Mouse (Mus musculus) limb, embryonic 14.5 days (tissue): ENCODE data around the gene Olfr299. TPM values are rescaled to one million over a fixed set of nuclear protein-coding genes. Genes with fewer than 3 reads are reported as not detected.

Source experiments
- ATAC-seq: fragments of 200-750 bp; cut with Nextera tagmentation; 2 replicates; pipeline ENCODE4 v1.8.0; 2017; ENCODE audit warnings: low read depth, moderate number of reproducible peaks, moderate TSS enrichment; ENCODE audit not compliant: low FRiP score
- DNase-seq: peaks from one replicate; pipeline ENCODE4 v3.0.0-alpha.2; 2015; ENCODE audit warnings: low spot score
- H3K27ac ChIP-seq: fragments of 300-500 bp; sonication (generic); replicated peaks from 2 replicates; pipeline ENCODE4 v1.5.1; 2014; ENCODE audit warnings: low read depth, mild to moderate bottlenecking, low read length, moderate library complexity, mixed read lengths
- H3K27me3 ChIP-seq: fragments of 300-500 bp; sonication (generic); 2 replicates; pipeline ENCODE4 v1.6.1; 2014; ENCODE audit warnings: low read length, mixed read lengths; ENCODE audit not compliant: control insufficient read depth, insufficient read depth
- H3K36me3 ChIP-seq: fragments of 300-500 bp; sonication (generic); 2 replicates; pipeline ENCODE4 v1.6.1; 2014; ENCODE audit warnings: mild to moderate bottlenecking, low read length, moderate library complexity, mixed read lengths; ENCODE audit not compliant: control insufficient read depth, insufficient read depth
- H3K4me1 ChIP-seq: fragments of 300-500 bp; sonication (generic); 2 replicates; pipeline ENCODE4 v1.6.1; 2014; ENCODE audit warnings: antibody characterized with exemption, low read length, mixed read lengths; ENCODE audit not compliant: control insufficient read depth, insufficient read depth
- H3K4me2 ChIP-seq: fragments of 300-500 bp; sonication (generic); replicated peaks from 2 replicates; pipeline ENCODE4 v1.6.1; 2014; ENCODE audit warnings: low read depth, mild to moderate bottlenecking, low read length, moderate library complexity; ENCODE audit not compliant: severe bottlenecking
- H3K4me3 ChIP-seq: fragments of 300-500 bp; sonication (generic); replicated peaks from 2 replicates; pipeline ENCODE4 v1.5.1; 2014; ENCODE audit warnings: low read length
- H3K9ac ChIP-seq: fragments of 300-500 bp; sonication (generic); 2 replicates; pipeline ENCODE4 v1.6.1; 2014; ENCODE audit warnings: mild to moderate bottlenecking, low read depth, low read length, moderate library complexity; ENCODE audit not compliant: severe bottlenecking
- H3K9me3 ChIP-seq: fragments of 300-500 bp; sonication (generic); 2 replicates; pipeline ENCODE4 v1.6.1; 2016; ENCODE audit warnings: low read length; ENCODE audit not compliant: control insufficient read depth
- POLR2A ChIP-seq: fragments of 200-500 bp; IDR thresholded peaks from 2 replicates; pipeline ENCODE4 v1.8.0; 2012; ENCODE audit warnings: inconsistent platforms, mild to moderate bottlenecking, moderate library complexity, borderline replicate concordance; ENCODE audit not compliant: insufficient read depth, insufficient read length; ENCODE audit errors: extremely low read depth
- WGBS: fragments of 180-500 bp; shearing (Covaris S2); extraction: QIAGEN DNeasy Blood & Tissue Kit; methylation state at CpG from one replicate; pipeline ENCODE4 v1.1.7; 2014; 5-methylcytosine and 5-hydroxymethylcytosine counted together
- polyA plus RNA-seq, 2 experiments: library from polyadenylated mRNA; depleted of rRNA in 1 of 2; stranded (reverse) in 1 of 2; unstranded in 1 of 2; fragments of >200 nt; fragmentation: Nextera tagmentation in 1 of 2; extraction: Ambion mirVana in 1 of 2; gene quantifications; 2 replicates each; pipeline versions ENCODE4 v1.2.1 to v1.2.3; 2012 to 2014

Gene Olfr299
- polyA plus RNA-seq (2012; rRNA removed): not detected in 2 replicates
- not detected in 2 replicates for polyA plus RNA-seq (2014; fragmentation: Nextera tagmentation; extraction: Ambion mirVana)

DNA sequence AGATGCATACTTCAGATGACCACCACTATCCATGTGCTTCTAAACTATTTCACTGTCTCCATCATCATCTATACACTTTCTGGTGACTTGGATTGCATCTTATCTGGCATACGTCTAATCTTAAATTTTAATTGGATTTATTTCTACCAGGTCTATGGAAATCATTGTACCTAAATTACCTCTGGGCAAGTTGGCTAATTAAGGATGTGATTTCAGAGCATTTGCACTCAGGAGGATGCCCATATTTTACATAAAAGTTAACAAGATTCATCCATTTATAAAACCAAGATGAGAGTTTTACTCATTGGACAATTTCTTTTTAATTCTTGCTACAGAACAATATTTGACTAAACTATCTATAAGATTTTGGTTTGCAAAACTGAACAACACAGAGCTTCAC is at the start of gene Olfr299:
Olfr299 (plus strand) TSS at position 301 of the 400 bp plus-strand sequence.
- Histone ChIP-seq H3K4me3 (no peak within 1 kb of the TSS), H3K36me3 (no peaks in the 10 kb centered on the region), H3K27me3 (no peaks in the 10 kb centered on the region), H3K4me2 (no peak within 1 kb of the TSS), H3K4me1 (no peaks in the 10 kb centered on the region), H3K9me3 (no peaks in the 10 kb centered on the region), H3K27ac (no peak within 1 kb of the TSS), H3K9ac (no peak within 1 kb of the TSS)
- WGBS: 83% methylated on average over 1 of the region's 1 CpGs
- no peak for ATAC-seq
- TF ChIP-seq POLR2A: no peak
- DNase-seq: no peak

DNA sequence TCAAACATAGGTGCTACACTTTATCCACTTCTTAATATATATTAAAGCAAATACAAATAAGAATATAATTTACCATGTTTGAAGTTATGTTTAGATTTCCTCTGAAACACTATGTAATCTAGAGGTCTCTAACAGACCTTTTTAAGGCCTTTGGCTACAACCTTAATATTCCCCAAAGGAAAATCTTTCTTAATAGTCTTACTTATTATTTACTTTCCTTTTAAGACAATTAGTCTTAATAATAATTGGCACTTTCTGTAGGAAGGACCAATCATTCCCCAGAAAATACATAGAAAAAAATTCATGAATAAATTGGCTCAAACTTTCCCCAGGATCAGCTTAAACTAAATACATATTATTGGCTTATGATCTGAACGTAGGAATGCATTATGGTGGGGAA is 32.7 kb downstream of the Olfr299 start, which contains the start of gene Olfr298:
Olfr298 (minus strand) TSS at position 101 of the 400 bp plus-strand sequence.
- Histone ChIP-seq H3K27ac (no peak within 1 kb of the TSS), H3K27me3 (no peaks in the 10 kb centered on the region), H3K9ac (no peak within 1 kb of the TSS), H3K9me3 (no peaks in the 10 kb centered on the region), H3K4me1 (no peaks in the 10 kb centered on the region), H3K36me3 (no peaks in the 10 kb centered on the region), H3K4me2 (no peak within 1 kb of the TSS), H3K4me3 (no peak within 1 kb of the TSS)
- 82% methylated on average over 1 of the region's 1 CpGs for WGBS
- no peak for DNase-seq
- no peak for ATAC-seq
- TF ChIP-seq POLR2A: no peak

Other genes with a start within 250 kb of the Olfr299 start
- not detected in 2 replicates for gene Vmn2r76, start 213.6 kb upstream of the Olfr299 start, polyA plus RNA-seq (2012; rRNA removed)
- not detected in 2 replicates for gene Vmn2r76, start 213.6 kb upstream of the Olfr299 start, polyA plus RNA-seq (2014; fragmentation: Nextera tagmentation; extraction: Ambion mirVana)
- not detected in 2 replicates for gene Olfr310, start 182.7 kb upstream of the Olfr299 start, polyA plus RNA-seq (2012; rRNA removed)
- gene Olfr310, start 182.7 kb upstream of the Olfr299 start, polyA plus RNA-seq (2014; fragmentation: Nextera tagmentation; extraction: Ambion mirVana): not detected in 2 replicates
- gene Olfr309, start 146.2 kb upstream of the Olfr299 start, polyA plus RNA-seq (2012; rRNA removed): not detected in 2 replicates
- gene Olfr309, start 146.2 kb upstream of the Olfr299 start, polyA plus RNA-seq (2014; fragmentation: Nextera tagmentation; extraction: Ambion mirVana): not detected in 2 replicates
- not detected in 2 replicates for gene Olfr308, start 134.3 kb upstream of the Olfr299 start, polyA plus RNA-seq (2012; rRNA removed)
- gene Olfr308, start 134.3 kb upstream of the Olfr299 start, polyA plus RNA-seq (2014; fragmentation: Nextera tagmentation; extraction: Ambion mirVana): not detected in 2 replicates
- gene Olfr307, start 122.3 kb upstream of the Olfr299 start, polyA plus RNA-seq (2012; rRNA removed): not detected in 2 replicates
- gene Olfr307, start 122.3 kb upstream of the Olfr299 start, polyA plus RNA-seq (2014; fragmentation: Nextera tagmentation; extraction: Ambion mirVana): not detected in 2 replicates
- gene Olfr305, start 93.0 kb upstream of the Olfr299 start, polyA plus RNA-seq (2012; rRNA removed): not detected in 2 replicates
- not detected in 2 replicates for gene Olfr305, start 93.0 kb upstream of the Olfr299 start, polyA plus RNA-seq (2014; fragmentation: Nextera tagmentation; extraction: Ambion mirVana)
- gene Olfr304, start 73.3 kb upstream of the Olfr299 start, polyA plus RNA-seq (2012; rRNA removed): not detected in 2 replicates
- gene Olfr304, start 73.3 kb upstream of the Olfr299 start, polyA plus RNA-seq (2014; fragmentation: Nextera tagmentation; extraction: Ambion mirVana): not detected in 2 replicates
- gene Olfr303, start 62.1 kb upstream of the Olfr299 start, polyA plus RNA-seq (2012; rRNA removed): not detected in 2 replicates
- not detected in 2 replicates for gene Olfr303, start 62.1 kb upstream of the Olfr299 start, polyA plus RNA-seq (2014; fragmentation: Nextera tagmentation; extraction: Ambion mirVana)
- gene Olfr301, start 56.1 kb upstream of the Olfr299 start, polyA plus RNA-seq (2012; rRNA removed): not detected in 2 replicates
- gene Olfr301, start 56.1 kb upstream of the Olfr299 start, polyA plus RNA-seq (2014; fragmentation: Nextera tagmentation; extraction: Ambion mirVana): not detected in 2 replicates
- not detected in 2 replicates for gene Olfr298, start 32.6 kb downstream of the Olfr299 start, polyA plus RNA-seq (2012; rRNA removed)
- not detected in 2 replicates for gene Olfr298, start 32.6 kb downstream of the Olfr299 start, polyA plus RNA-seq (2014; fragmentation: Nextera tagmentation; extraction: Ambion mirVana)
- not detected in 2 replicates for gene Olfr297, start 60.0 kb downstream of the Olfr299 start, polyA plus RNA-seq (2012; rRNA removed)
- not detected in 2 replicates for gene Olfr297, start 60.0 kb downstream of the Olfr299 start, polyA plus RNA-seq (2014; fragmentation: Nextera tagmentation; extraction: Ambion mirVana)
- not detected in 2 replicates for gene Olfr295, start 123.9 kb downstream of the Olfr299 start, polyA plus RNA-seq (2012; rRNA removed)
- gene Olfr295, start 123.9 kb downstream of the Olfr299 start, polyA plus RNA-seq (2014; fragmentation: Nextera tagmentation; extraction: Ambion mirVana): not detected in 2 replicates
- not detected in 2 replicates for gene Olfr294, start 156.7 kb downstream of the Olfr299 start, polyA plus RNA-seq (2012; rRNA removed)
- gene Olfr294, start 156.7 kb downstream of the Olfr299 start, polyA plus RNA-seq (2014; fragmentation: Nextera tagmentation; extraction: Ambion mirVana): not detected in 2 replicates
- gene Olfr293, start 189.1 kb downstream of the Olfr299 start, polyA plus RNA-seq (2012; rRNA removed): not detected in 2 replicates
- not detected in 2 replicates for gene Olfr293, start 189.1 kb downstream of the Olfr299 start, polyA plus RNA-seq (2014; fragmentation: Nextera tagmentation; extraction: Ambion mirVana)
- not detected in 2 replicates for gene Olfr292, start 228.4 kb downstream of the Olfr299 start, polyA plus RNA-seq (2012; rRNA removed)
- not detected in 2 replicates for gene Olfr292, start 228.4 kb downstream of the Olfr299 start, polyA plus RNA-seq (2014; fragmentation: Nextera tagmentation; extraction: Ambion mirVana)